Mouse (Mus musculus) cerebellum, adult 2 months (tissue): ENCODE measurements around the gene Uaca.

Source experiments
- CTCF ChIP-seq: fragments of 200-500 bp; IDR thresholded peaks from 2 replicates; pipeline ENCODE4 v1.5.1; 2011; ENCODE audit warnings: low read depth, mild to moderate bottlenecking, control low read depth, low read length, moderate library complexity, borderline replicate concordance; ENCODE audit not compliant: insufficient read depth
- POLR2A ChIP-seq: fragments of 200-500 bp; IDR thresholded peaks from 2 replicates; pipeline ENCODE4 v1.6.1; 2011; ENCODE audit warnings: low read length, control low read depth, borderline replicate concordance; ENCODE audit not compliant: insufficient read depth

DNA sequence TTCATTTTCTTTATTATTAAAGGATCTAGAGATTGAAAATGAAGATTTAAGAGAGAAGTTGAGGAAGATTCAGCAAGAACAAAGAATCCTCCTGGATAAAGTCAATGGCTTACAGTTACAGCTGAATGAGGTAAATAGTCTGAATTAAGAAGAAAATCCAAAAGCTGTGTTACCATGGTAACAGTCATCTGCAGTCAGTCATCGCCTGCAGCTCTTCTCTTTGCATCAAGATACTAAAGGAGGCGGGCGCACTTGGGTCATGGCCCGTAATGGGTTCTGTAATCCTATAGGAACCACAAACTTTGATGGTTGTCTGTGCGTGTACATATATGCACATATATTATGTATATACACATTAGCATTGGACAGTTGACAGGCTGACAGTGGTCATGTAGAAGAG is 66.7 kb downstream of the Uaca start:
- TF ChIP-seq POLR2A (no peak), CTCF (no peak)
